Mouse (Mus musculus): ENCODE results near the gene Rhox2e. TPM values are rescaled to one million over a fixed set of nuclear protein-coding genes. Genes with fewer than 3 reads are reported as not detected.
"Not testable (repeated sequence)": the region's sequence is repeated elsewhere in the genome, so short reads cannot be mapped to it uniquely, and the experiment has no call there.

Rhox2e gene
- not detected for total RNA-seq (2021)
- long read RNA-seq = 0 reads

- not testable (repeated sequence) for DNase-seq (ENCODE audit: low spot score in 2 of 2)
Observed at GRCm38 (mm10) chrX:37530152-37530551, at the start of gene Rhox2e. Gene Rhox2e (plus strand): TSS chrX:37530452.

- DNase-seq (ENCODE audit: low spot score in 2 of 2) = not testable (repeated sequence)
Observed at GRCm38 (mm10) chrX:37514059-37514458, 16.2 kb upstream of the Rhox2e start, which contains the start of gene Rhox4d. Gene Rhox4d (plus strand): TSS chrX:37514359.

- not testable (repeated sequence) for DNase-seq (ENCODE audit: low spot score in 2 of 2)
Observed at GRCm38 (mm10) chrX:37541719-37542118, 11.5 kb downstream of the Rhox2e start, which contains the start of gene Rhox3e. Gene Rhox3e (plus strand): TSS chrX:37542019.

GRCm38 (mm10) chrX:37557112-37557511, 26.9 kb downstream of the Rhox2e start, which contains the start of gene Rhox4e:
Gene Rhox4e (plus strand): TSS chrX:37557412.
- DNase-seq (ENCODE audit: low spot score in 2 of 2) = not testable (repeated sequence)

GRCm38 (mm10) chrX:37571105-37571504, 40.9 kb downstream of the Rhox2e start, which contains the start of gene Rhox2f:
Gene Rhox2f (plus strand): TSS chrX:37571405.
- DNase-seq (ENCODE audit: low spot score in 2 of 2) = not testable (repeated sequence)

GRCm38 (mm10) chrX:37572638-37573037, 42.4 kb downstream of the Rhox2e start:
- DNase-seq (ENCODE audit: low spot score in 2 of 2) = not testable (repeated sequence)

GRCm38 (mm10) chrX:37580692-37581091, 50.4 kb downstream of the Rhox2e start, which contains the start of gene Rhox3f:
Gene Rhox3f (plus strand): TSS chrX:37580992.
- DNase-seq (ENCODE audit: low spot score in 2 of 2) = not testable (repeated sequence)

Other genes with a start within 250 kb of the Rhox2e start
- not detected for gene Rhox3a2, start 150.4 kb upstream of the Rhox2e start, total RNA-seq (2021)
- gene Rhox4a2, start 139.6 kb upstream of the Rhox2e start, total RNA-seq (2021) = not detected
- gene Rhox2b, start 118.4 kb upstream of the Rhox2e start, total RNA-seq (2021) = not detected
- not detected for gene Rhox4b, start 98.0 kb upstream of the Rhox2e start, total RNA-seq (2021)
- not detected for gene Rhox2c, start 76.8 kb upstream of the Rhox2e start, total RNA-seq (2021)
- gene Rhox3c, start 71.9 kb upstream of the Rhox2e start, total RNA-seq (2021) = not detected
- gene Rhox4c, start 50.1 kb upstream of the Rhox2e start, total RNA-seq (2021) = not detected
- gene Rhox2d, start 37.0 kb upstream of the Rhox2e start, total RNA-seq (2021) = not detected
- not detected for gene Rhox4d, start 16.1 kb upstream of the Rhox2e start, total RNA-seq (2021)
- not detected for gene Rhox3e, start 11.6 kb downstream of the Rhox2e start, total RNA-seq (2021)
- gene Rhox4e, start 27.0 kb downstream of the Rhox2e start, total RNA-seq (2021) = not detected
- gene Rhox2f, start 41.0 kb downstream of the Rhox2e start, total RNA-seq (2021) = not detected
- gene Rhox3f, start 50.5 kb downstream of the Rhox2e start, total RNA-seq (2021) = not detected
- gene Rhox4f, start 77.3 kb downstream of the Rhox2e start, total RNA-seq (2021) = not detected
- not detected for gene Rhox3g, start 98.2 kb downstream of the Rhox2e start, total RNA-seq (2021)
- not detected for gene Rhox2g, start 113.0 kb downstream of the Rhox2e start, total RNA-seq (2021)
- gene Rhox4g, start 120.9 kb downstream of the Rhox2e start, total RNA-seq (2021) = not detected
- gene Rhox3h, start 138.3 kb downstream of the Rhox2e start, total RNA-seq (2021) = not detected
- gene Rhox2h, start 142.8 kb downstream of the Rhox2e start, total RNA-seq (2021) = not detected

All from layer of hippocampus, adult 18-20 months (tissue).